Mouse (Mus musculus): ENCODE measurements around the gene Abca1.

Abca1 gene

DNA sequence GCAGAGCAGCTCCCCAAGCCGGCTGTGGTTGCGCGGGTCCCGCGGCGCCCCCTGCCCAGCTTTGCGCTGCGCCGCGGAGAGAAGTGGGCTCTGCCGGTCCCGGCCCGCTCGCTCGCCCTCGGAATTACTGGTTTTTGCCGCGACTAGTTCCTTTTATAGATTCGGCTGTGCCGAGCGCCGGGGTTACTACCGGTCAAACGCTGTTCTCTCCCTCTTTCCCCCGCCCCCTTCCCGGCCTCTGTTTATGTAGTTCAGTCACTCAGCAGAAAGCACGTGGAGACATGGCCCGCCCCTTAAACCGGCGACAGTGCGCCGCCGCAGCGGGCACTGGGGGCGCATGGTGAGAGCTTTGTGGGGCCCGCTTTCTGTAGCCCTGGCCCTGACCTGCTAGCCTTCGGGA, at the start of gene Abca1:
Gene Abca1 (minus strand): TSS at position 129 of the 400 bp plus-strand sequence.
- DNase-seq, result peak; percentile 92

DNA sequence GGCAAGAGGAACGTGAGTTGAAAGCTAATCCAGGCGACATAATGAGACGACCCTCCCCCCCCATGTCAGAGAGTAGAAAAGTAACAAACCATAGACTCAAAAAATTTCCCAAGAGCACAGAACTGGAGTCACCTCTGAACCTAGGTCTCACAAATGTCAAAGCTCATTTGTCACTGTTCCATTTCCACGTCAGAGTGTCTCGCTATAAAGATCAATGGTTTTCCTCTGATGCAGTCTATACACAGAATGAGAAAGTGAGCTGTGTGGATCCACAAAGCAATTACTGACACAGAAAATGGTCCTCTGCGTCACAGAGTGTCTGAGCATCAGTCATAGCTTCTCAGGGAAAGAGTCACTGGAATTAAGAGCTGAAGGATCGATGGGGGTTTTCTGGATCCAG, 44.8 kb upstream of the Abca1 start:
- DNase-seq, result no peak

DNA sequence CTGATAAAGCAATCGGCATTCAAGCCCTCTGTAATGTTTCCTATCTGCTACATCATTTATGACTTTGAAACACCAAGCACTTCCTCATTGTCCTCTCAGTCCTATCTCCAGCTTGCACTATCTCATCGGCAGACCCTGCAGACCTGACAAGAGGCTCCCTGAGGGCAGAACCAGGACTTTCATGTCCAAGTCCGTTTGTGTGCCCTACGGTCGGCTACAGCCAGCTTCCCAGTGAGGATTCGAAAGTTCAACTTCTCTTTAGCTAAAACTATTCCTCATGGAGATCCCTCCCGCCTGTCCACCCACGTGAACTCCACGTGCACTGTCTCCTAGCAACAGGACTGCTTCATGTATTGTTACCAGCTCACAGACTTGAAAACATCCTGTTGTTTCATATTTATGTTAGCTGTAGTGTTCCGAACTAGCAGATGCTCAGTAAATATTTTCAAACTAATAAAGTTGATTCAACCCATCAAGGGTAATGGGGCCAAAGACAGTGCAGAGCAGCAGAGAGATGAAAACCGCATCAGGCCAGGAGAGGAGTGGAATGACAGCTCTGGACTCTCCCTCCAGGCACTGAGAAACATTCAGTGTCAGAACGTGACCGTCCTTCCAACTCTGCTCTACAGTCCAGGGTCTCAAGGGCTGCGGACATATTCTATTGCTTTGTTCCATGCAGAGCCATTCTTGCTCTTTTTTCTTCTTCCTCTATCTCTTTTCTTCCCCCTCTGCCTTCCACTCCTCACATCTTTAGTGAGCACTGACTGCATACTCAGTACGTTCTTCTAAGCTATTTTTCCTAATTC, 44.1 kb upstream of the Abca1 start:
- no peak for DNase-seq

DNA sequence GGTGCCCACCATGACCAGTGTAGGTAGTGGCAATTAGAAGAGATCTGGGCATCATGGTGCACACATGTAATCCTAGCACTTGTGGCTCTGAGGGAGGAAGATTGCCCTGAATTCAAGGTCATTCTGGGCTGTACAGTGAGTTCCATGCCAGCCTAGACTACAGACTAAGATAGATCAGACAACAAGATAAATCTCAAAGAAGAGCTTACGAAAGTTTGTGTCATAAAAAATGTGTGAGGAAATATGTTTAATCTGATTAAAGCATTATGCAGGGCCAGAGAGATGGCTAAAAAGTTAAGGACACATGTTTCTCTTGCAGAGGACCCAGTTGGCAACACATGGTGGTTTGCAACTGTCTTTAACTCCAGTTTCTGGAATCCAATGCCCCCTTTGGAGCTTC, 40.6 kb upstream of the Abca1 start:
- DNase-seq, result no peak

DNA sequence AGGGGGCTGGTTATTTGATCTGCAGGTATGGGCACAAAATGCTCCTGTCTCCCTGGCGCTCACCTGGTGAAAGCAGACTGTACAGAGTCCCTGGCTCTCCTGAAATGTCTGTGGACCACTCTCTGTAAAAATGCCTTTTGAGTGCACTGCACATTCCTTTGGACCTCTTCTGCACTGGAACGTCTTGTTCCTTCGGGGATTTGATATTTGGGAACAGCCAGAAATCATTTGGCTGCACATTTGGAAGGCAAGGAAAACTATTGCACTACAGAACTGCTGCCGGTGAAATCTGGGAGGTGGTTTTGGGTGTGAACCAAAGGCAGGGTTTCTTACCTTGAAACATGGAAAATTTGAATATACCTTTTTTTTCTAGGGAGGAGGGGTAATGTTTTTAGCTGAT, 38.1 kb upstream of the Abca1 start:
- no peak for DNase-seq

DNA sequence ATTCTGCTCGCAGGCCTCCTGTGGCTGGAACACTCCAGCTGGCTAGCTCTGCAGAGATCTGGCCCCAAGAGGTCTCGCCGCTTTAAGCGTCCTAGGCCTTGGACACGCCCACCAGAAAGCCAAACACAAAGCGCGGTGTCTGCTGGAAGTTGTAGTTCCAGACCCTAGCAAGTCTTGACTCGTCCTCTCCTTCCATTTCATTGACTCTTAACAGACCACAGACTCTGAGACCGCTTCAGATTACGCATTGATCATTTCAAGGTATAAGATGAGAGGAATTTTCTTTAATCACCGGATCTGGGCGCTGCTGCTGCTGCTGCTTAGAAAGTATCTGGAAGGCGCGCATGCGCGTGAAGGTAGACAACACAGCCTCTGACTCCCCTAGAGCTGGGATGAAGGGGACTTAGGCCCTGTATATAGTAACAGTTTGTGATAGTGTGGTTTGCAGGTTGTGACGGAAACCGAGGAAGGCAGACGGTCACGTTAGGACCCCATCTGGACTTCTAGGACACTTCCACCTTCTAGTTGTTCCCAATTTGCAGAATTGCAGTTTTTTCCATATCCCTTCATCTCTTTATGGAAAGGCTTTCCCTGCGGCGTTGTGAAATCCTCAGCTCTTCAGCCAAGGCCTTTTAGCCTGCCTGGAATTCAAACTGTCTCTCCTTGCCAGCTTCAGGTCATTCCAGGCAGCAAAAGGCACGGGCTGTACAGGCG, 36.5 kb upstream of the Abca1 start:
- DNase-seq, result peak; percentile 87

DNA sequence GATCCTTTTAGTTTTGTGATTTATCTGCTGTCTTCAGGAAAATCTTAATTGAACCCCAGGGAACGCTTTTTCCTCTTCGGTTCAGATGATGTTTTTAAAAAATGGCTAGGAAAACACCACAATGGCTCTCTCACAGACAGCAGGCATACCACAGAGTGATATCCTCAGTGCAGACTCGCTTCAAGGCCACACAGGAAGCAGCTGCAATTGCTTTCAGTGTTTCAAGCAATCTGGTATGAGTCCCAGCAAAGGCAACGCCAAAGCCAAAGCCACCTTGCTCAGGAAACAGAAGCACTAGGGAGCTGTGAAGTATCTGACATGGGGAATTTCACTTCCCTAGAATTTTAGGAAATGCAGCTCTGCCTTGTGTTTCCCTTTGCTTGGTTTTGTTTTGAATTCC, 27.4 kb upstream of the Abca1 start:
- peak; percentile 62 for DNase-seq

DNA sequence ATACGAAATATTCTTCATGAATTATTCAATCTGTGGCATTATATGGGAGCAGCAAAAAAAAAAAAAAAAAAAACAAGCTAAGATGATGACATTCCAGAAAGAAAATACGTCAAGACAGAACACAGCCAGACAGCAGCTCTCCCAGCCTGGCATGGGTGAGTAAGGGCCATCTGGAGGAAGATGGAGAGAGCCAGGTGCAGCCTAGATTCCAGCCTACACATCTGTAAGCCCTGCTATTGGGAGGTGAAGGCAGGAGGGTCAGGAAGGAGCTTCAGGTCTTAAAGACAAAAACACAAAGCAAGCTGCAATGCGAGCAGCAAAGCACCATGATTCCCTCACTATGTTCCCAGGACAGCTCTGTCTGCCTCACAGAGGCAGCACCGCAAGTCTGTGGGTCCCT, 26.9 kb upstream of the Abca1 start:
- peak; percentile 39 for DNase-seq

DNA sequence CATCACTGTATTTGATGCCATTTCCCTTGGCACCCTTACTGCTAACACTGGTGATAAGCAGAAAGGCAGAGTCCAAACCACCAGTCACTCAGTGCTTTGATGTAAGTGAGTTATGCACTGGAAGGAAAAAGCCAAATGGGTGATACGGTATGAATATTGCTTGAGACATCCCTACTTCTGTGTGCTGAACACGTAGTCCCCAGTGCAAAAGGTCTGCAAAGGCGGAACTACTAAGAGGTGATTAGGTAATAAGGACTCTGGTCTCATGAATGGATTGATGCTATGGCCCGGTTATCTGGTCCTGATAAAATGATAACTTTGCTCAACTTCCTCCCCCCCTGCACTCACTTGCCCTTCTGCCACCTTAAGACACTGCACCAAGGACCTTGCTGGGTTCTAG, 26.4 kb upstream of the Abca1 start:
- no peak for DNase-seq

DNA sequence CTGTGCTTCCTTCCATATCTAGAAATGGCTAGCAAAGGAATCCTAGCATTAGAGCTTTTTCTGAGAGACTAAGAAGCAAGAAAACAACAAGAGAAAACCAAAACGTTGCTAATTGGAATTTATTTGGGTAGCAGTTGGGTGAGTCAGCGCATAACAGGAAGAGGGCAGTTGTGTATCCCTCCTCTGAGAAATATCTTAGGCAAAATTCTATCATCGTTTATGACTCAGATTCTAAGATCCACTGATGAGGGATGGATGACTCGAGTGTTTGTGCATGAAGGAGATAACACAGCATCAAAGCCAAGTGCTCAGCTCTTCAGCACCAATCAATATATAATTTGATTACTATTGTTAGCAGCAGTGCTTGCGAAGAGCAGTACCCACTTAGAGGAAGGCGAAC, 21.8 kb upstream of the Abca1 start:
- DNase-seq, result no peak

DNA sequence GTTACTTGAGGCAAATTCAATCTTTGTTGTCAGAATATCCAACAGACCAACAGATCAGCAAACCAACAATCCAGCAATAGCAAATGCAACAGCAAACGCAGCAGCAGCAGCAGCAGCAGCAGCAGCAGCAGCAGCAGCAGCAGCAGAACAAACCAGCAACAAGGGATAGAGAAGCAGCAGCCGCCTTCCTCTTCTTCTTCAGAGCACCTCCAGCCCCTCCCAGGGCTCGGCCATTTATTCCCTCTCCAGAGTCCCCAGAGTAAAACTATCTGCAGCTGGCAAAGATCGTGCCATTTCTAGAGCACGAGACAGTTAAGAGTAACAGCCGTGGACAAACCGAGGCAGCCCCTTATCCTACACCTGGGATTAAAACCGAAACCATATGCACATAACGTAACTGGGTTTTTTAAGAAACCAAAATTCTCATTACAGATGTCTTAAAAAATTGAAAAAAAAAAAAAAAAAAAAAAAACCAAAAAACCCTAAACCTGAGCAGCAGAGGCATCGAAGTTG, 19.7 kb upstream of the Abca1 start:
- no peak for DNase-seq

DNA sequence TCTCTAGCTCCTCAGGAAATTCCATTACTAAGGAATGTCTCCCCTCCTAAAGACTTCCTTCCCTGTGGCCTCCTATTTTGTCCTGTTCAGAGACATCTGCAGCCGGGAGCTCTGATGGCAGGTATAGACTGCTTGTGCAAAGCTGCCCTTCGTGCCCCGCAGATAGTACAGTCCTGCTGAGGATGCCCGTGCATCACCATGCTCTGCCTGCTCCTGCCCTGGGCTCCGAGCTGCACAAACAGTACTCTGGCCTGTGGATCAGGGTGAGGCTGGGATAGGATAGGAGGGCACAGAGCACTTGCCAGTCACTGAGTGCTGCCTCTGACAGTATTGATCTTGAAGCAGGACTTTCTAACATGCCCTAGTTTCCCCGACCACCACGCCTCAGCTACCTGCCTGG, 18.8 kb upstream of the Abca1 start:
- DNase-seq, result no peak

DNA sequence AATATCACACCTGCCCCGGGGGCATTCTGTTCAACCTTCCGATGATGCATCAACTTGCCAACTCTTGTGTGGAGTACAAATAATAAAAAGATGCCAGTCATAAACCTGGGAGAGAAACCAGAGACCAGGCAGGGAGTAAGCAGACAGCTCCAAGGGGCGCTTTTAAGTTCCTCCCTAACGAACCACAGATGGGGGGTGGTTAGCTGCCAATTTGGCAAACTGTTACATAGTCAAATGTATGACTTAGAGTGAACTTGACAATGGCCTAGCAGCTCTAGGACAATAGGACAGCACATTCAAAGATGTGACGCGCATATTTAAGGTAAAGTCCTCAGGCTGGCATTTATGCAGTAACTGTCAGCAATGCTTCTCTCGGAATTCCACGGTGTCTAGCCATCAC, 18.0 kb upstream of the Abca1 start:
- DNase-seq, result no peak

DNA sequence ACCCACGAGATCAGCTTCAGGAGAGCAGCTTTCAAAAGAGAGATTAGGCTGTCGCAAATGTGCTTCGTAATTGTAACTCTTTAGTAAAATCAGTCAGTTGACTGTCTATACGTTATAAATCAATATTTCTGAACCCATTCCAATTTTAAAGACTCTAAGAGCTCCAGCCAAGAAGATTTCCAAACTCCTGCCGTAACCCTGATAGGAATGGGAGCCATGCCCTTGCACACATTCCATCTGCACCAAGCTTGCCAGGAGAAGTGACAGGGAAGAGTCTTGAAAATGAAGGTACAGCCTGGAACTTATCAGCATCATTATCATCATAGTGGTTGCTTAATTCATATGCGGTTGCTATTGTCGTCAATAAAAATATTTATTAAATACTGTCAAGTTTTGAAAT, 15.2 kb upstream of the Abca1 start:
- DNase-seq, result no peak

DNA sequence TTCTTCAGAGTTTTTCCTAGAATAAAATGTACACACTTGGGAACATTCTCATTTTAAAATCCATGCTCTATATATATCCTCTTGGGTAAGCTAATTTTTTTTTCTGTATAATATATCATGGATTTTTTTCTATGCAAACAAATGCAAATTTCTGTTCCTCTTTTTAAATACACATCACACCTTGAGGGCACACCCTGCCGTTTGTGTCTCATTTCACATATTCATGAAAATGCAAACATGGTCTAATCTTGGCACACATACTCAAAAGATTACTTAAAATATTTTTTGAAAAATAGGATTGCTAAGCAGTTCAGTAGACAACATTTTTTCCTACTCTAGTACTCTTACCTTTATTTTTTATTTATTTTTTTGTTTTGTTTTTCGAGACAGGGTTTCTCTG, 10.7 kb upstream of the Abca1 start:
- no peak for DNase-seq

DNA sequence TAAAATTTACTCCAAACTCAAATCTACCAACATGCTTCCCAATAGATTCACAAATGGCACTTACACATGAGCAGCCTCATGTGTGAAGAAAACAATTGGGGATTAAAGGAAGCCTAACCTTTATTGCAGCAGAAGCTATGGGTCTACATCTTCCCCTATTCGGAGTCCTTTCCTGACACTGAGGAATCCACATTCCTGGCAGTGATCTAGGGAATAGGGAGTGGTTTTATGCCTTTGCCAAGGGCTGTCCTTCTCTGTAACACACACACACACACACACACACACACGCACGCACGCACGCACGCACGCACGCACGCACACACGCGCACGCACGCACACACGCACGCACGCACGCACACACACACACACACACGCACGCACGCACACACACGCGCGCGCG, 5.5 kb upstream of the Abca1 start:
- DNase-seq, result no peak

DNA sequence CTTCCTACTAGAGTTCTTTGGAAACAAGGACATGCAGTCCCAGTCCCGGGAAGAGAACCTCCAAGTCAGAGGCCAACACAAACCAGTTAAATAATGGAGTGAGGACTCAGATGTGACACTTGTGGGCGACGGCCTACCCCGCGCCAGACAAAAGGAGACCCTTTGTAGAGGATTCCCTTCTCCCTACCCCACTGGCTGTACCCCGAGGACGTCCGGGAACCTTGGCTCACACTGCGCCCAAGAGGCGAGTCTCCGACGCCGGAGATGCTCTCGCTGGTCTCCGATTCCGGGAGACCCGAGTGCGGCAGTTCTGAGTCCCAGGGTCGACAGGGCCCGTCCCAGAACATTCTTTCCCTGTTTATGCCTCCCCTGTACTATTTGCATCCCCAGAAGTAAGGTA, 519 bp downstream of the Abca1 start:
- peak; percentile 46 for DNase-seq

DNA sequence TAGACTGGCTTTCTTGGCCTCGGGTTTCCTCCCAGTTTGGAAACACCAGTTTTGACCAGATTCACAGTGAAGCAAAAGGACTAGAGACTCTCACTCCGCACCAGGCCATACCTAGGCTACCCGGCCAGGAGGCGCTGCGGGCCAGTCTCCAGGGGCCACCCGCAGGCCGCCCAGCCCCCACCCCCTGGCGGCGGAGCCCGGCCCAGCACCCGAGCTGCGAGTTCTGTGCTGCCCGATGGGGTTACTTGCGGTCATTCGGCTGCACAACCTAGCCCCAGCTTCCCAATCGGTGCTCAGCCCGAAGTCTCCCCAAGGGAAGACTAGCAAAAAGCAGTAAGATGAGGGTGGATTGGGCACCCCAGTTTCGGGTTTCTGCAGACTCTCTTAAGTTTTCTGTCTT, 1.1 kb downstream of the Abca1 start:
- DNase-seq, result peak; percentile 90

DNA sequence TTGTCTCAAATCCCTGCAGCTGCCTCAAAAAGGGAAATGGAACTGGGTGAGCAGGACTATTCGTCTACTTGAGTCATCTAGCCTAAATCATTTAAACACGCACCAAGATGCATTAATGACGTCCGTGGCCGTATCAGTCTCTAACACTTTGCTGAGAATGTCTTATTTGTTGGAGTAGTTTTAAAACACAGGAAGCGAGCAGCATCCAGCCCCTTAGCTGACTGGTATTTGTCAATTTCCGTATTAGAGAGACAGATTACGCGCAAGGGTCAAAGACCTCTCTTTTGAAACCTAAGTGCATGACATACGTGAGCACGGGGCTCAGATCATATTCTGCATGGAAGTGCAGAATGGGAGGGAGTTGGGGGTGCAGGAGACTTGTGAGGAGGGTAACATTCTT, 4.2 kb downstream of the Abca1 start:
- DNase-seq, result no peak

DNA sequence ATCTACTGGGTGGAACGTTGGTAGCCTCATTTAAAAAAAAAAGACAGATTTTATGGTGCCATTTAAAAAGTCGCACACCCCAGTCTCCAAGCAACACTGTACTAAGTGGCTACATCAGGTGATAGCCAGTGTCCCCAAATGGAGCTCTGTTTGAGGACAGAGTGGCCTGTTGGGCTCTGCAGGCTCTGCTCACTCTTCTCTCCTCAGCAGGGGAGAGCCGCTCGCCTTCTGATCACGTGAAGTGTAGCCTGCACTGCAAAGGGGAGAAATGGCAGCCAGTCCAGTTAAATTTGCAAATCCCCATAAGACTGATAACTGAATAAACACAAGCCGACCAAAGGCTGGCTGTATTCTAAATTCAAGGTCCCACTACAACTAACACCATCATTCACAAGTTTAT, 6.0 kb downstream of the Abca1 start:
- no peak for DNase-seq

DNA sequence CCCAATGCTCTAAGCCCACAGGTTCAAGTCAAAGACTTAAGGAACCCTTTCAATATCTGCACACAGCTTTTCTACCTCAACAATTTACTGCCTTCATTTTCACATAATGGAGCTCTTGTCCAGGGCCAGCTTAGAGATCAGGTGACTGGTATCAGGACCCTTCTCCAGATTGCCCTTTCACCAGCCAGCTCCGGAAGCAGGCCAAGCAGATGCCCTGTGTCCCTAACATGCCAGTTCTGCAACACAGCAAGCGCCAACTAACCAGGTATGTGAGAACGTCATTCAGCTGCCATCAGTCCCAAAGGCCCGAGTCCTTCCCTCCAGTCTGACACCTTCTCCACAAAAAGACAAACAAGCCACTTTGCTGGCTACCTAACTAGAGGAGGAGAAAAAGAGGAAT, 6.6 kb downstream of the Abca1 start:
- no peak for DNase-seq

DNA sequence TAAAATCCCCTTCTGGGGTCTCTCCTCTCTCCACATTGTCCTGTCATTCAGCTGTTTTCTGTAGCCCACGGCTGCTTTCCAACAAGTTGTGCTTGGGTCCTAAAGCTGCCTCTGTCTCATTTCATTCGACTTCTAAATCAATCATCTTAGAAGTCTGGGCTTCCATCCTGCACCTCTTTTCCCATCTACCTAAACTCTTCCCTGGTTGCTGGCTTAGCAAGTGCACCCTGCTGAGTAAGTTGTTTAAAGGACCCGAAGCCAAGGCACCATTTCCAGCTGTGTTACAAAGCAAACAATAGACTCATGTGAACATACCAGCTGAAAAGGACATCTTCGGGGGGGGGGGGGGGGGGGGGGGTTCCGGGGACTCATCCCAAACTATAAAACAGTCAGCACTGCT, 7.0 kb downstream of the Abca1 start:
- DNase-seq, result no peak

DNA sequence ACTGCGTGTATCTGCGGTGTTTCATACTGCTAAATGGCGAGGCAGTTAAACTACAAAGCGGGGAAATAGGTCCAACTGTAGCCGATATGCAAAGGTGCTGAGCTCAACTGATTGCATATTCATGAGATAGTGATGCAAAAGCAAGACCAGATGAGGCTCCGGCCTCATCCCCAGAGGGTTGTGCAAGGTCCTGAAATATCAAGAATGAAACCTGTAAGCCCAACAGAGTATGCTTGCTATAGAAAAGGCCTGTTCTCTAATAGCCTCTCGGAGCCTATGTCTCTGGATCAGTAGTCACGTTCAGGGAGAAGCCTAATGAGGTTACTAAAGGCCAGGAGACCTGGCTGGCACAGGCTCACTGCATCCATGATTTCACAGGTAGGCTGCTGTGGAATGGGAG, 9.2 kb downstream of the Abca1 start:
- DNase-seq, result no peak

DNA sequence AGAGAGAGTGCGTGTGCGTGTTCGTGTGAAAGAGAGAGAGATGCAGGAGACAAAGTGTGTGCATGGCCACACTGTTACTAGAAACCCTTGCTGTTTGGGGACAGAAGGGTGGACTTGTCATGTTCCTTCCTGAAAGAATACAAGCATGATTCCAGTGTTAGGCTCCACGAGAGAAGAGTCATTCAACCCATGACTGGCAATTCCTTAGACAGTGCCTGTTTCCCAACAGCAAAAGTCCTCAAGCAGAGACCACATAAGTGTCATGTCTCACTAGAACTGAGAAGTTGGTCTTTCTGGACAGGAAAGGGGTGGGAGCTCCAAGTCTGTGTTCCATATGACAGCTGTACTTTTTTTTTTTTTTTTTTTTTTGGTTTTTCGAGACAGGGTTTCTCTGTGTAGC, 10.1 kb downstream of the Abca1 start:
- DNase-seq, result no peak

DNA sequence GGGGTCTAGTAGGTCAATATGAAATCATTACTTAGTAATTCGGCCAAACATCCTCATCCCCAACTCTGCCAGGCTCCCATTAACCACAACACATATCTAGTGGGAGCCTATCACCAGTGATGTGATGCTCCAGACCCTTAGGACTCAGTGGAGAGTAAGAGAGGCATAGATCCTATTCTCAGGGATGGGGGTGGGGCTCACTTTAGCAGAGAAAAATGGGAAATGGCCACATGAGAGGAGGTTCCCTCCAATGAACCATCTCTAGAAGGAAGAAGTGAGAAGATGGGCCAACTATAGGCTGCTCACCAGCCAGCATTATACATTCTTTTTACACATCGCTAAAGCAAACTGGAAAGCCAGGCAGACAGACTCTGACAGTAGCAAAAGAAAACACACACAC, 10.9 kb downstream of the Abca1 start:
- DNase-seq, result no peak
